Mouse (Mus musculus) brain, embryonic 14.5 days (tissue): Measurements from ENCODE around the gene Cdca7l.

Experiments
- CTCF ChIP-seq: fragments of 200-500 bp; IDR thresholded peaks from 2 replicates; pipeline ENCODE4 v1.5.1; 2012; ENCODE audit warnings: inconsistent platforms, mild to moderate bottlenecking, moderate library complexity, borderline replicate concordance; ENCODE audit not compliant: insufficient read depth, insufficient read length; ENCODE audit errors: extremely low read depth
- POLR2A ChIP-seq: fragments of 200-500 bp; IDR thresholded peaks from 2 replicates; pipeline ENCODE4 v1.6.1; 2012; ENCODE audit warnings: mild to moderate bottlenecking, inconsistent platforms, borderline replicate concordance; ENCODE audit not compliant: poor library complexity, insufficient read depth, insufficient read length, severe bottlenecking; ENCODE audit errors: extremely low read depth

- TF ChIP-seq CTCF: no peak
- no peak for TF ChIP-seq POLR2A
Measured at GRCm38 (mm10) chr12:117837376-117837775, 33.3 kb downstream of the Cdca7l start.
